Mouse (Mus musculus) ES-Bruce4 (cell line): ENCODE results near the gene Opa3. TPM values are rescaled to one million over a fixed set of nuclear protein-coding genes. Genes with fewer than 3 reads are reported as not detected.
A peak's percentile ranks its signal among the peaks of the same experiment; 100 is the strongest.

Experiments used
- H3K27ac ChIP-seq: 2 replicates; pipeline ENCODE4 v1.5.1; 2012; ENCODE audit warnings: low read length, inconsistent platforms; ENCODE audit not compliant: insufficient read depth
- H3K27me3 ChIP-seq: 2 replicates; pipeline ENCODE4 v1.6.1; 2012; ENCODE audit warnings: mild to moderate bottlenecking, low read length, inconsistent platforms; ENCODE audit not compliant: control insufficient read depth, poor library complexity, insufficient read depth, severe bottlenecking
- H3K36me3 ChIP-seq: 2 replicates; pipeline ENCODE4 v1.6.1; 2012; ENCODE audit warnings: inconsistent platforms, mild to moderate bottlenecking, low read length, moderate library complexity; ENCODE audit not compliant: control insufficient read depth, poor library complexity, insufficient read depth, severe bottlenecking
- H3K4me1 ChIP-seq: one replicate; pipeline ENCODE4 v1.8.1; 2011; ENCODE audit warnings: low read length; ENCODE audit not compliant: control insufficient read depth, insufficient read depth
- H3K4me3 ChIP-seq: 2 replicates; pipeline ENCODE4 v1.5.1; 2011; ENCODE audit warnings: low read depth, mild to moderate bottlenecking, low read length
- H3K9ac ChIP-seq: 2 replicates; pipeline ENCODE4 v1.6.1; 2012; ENCODE audit warnings: low read depth, mild to moderate bottlenecking, inconsistent platforms; ENCODE audit not compliant: poor library complexity, severe bottlenecking
- H3K9me3 ChIP-seq: replicated peaks from 2 replicates; pipeline ENCODE4 v1.6.1; 2012; ENCODE audit warnings: mild to moderate bottlenecking, low read length, inconsistent platforms; ENCODE audit not compliant: control insufficient read depth, poor library complexity, insufficient read depth, severe bottlenecking
- CTCF ChIP-seq: IDR thresholded peaks from one replicate; pipeline ENCODE4 v1.8.1; 2011; ENCODE audit warnings: low read depth, low read length
- EP300 ChIP-seq: IDR thresholded peaks from 2 replicates; pipeline ENCODE4 v1.6.1; 2011; ENCODE audit warnings: low read depth, low read length; ENCODE audit not compliant: insufficient read depth
- POLR2A ChIP-seq: IDR thresholded peaks from one replicate; pipeline ENCODE4 v1.8.1; 2011; ENCODE audit warnings: low read length; ENCODE audit not compliant: insufficient read depth
- polyA plus RNA-seq: library from polyadenylated mRNA; stranded (reverse); fragments of >200 nt; gene quantifications from 2 replicates; pipeline ENCODE4 v1.2.4, GENCODE M21; 2011; ENCODE audit warnings: low read depth; ENCODE audit not compliant: missing spikeins, insufficient read depth, insufficient read length

Opa3 gene
- 22.3 and 24.8 TPM in 2 replicates for polyA plus RNA-seq

DNA sequence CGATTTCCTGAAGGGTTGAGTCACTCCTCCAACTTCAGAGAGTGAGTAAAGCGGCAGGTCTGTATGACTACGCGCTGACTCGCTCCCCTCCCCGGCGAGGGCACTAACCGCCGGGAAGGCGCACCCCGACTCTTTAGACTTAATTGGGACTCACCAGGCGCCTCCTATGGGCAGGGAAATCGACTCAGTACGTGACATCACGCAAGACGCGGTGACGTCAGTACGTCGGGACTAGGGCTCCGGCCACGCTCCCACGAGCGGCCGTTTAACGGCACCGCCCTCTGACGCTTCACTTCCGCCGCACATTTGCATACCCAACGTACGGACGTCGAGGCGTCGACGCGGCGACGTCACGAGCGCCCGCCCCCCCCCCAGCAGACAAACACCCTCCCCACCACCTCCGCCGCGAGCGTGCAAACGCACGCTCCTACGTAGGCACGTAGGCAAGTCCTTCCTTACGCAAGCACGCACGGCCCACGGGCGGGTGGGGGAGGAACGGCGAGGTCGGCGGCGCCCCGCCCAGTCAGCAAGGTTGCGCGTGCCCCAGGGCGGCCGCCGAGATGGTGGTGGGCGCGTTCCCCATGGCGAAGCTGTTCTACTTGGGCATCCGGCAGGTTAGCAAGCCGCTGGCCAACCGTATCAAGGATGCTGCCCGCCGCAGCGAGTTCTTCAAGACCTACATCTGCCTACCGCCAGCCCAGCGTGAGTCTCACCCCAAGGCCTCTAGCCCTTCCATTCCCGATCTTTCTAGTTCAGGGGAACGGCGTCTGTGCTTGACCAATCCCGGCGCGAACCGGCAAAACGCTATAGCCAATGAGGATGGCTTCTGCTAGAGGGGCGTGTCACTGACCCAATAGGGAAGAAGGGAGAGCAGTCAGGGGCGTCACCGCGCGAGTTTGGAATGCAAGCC, at the start of gene Opa3:
Gene Opa3, plus strand, starts transcription at position 452 of the 910 bp plus-strand sequence.
- Histone ChIP-seq H3K9ac (peak within 1 kb of the TSS; percentile 94), H3K4me3 (peak within 1 kb of the TSS; percentile 97), H3K36me3 (no peaks in the 10 kb centered on the region), H3K27me3 (no peaks in the 10 kb centered on the region), H3K4me1 (no peaks in the 10 kb centered on the region), H3K27ac (peak within 1 kb of the TSS; percentile 87), H3K9me3 (no peaks in the 10 kb centered on the region)
- TF ChIP-seq EP300 (peak; percentile 54; the same call in 1 of the 2 replicates), CTCF (peak; percentile 19), POLR2A (peak; percentile 85)

GRCm38 (mm10) chr7:19178443-19179092, 49.6 kb upstream of the Opa3 start:
- Histone ChIP-seq H3K27ac (no peak overlapping the region), H3K4me1 (no peaks in the 10 kb centered on the region), H3K36me3 (no peaks in the 10 kb centered on the region), H3K9me3 (no peaks in the 10 kb centered on the region), H3K4me3 (peak overlapping the region; percentile 44), H3K27me3 (no peaks in the 10 kb centered on the region), H3K9ac (no peak overlapping the region)
- TF ChIP-seq CTCF (peak; percentile 78), POLR2A (no peak), EP300 (no peak)

DNA sequence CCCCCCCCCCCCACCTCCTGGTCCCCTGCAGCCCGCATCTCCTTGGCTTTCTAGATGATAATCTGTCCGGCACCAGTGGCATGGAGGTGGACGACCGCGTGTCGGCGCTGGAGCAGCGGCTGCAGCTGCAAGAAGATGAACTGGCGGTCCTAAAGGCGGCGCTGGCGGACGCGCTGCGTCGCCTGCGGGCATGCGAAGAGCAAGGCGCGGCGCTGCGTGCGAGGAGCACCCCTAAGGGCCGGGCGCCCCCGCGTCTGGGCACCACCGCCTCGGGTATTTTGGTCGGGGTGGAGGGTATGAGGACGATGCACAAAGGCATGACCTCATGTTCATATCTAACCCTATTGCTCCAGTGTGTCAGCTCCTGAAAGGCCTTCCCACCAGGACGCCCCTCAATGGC, 49.0 kb upstream of the Opa3 start:
- no peaks in the 10 kb centered on the region for H3K9me3 ChIP-seq
- TF ChIP-seq EP300 (peak; percentile 69; the same call in 1 of the 2 replicates), CTCF (peak; percentile 94), POLR2A (no peak)
- H3K27ac ChIP-seq, result no peak overlapping the region
- peak overlapping the region; percentile 46 for H3K4me3 ChIP-seq
- peak overlapping the region; percentile 19 for H3K9ac ChIP-seq
- H3K27me3 ChIP-seq, result no peaks in the 10 kb centered on the region
- no peaks in the 10 kb centered on the region for H3K4me1 ChIP-seq
- no peaks in the 10 kb centered on the region for H3K36me3 ChIP-seq

DNA sequence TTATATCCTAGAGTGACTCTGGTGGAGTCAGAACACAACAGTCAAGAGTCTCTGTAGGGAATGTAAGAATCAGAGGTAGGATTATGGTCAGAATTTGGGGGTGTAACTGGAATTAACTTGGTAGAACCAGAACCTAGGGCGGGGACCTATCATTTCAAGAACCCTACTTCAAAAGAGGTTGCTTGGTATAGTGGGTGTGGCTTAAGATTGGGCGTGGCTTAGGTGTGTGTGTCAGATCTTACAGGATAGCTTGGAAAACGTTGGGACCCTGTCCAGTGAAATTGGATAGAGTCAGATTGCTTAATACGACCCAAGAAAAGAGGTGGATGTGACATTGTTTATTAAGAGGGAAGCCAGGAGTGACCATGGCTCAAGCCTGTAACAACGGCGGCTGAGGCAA, 48.2 kb upstream of the Opa3 start:
- H3K4me3 ChIP-seq, result 0 out of 2 replicates have a peak overlapping the region, but pooled peaks have one; percentile 46
- no peaks in the 10 kb centered on the region for H3K9me3 ChIP-seq
- TF ChIP-seq POLR2A (no peak), CTCF (no peak), EP300 (no peak)
- no peaks in the 10 kb centered on the region for H3K4me1 ChIP-seq
- peak overlapping the region; percentile 19; the same call in 1 of the 2 replicates for H3K9ac ChIP-seq
- no peaks in the 10 kb centered on the region for H3K36me3 ChIP-seq
- H3K27ac ChIP-seq, result no peak overlapping the region
- H3K27me3 ChIP-seq, result no peaks in the 10 kb centered on the region

DNA sequence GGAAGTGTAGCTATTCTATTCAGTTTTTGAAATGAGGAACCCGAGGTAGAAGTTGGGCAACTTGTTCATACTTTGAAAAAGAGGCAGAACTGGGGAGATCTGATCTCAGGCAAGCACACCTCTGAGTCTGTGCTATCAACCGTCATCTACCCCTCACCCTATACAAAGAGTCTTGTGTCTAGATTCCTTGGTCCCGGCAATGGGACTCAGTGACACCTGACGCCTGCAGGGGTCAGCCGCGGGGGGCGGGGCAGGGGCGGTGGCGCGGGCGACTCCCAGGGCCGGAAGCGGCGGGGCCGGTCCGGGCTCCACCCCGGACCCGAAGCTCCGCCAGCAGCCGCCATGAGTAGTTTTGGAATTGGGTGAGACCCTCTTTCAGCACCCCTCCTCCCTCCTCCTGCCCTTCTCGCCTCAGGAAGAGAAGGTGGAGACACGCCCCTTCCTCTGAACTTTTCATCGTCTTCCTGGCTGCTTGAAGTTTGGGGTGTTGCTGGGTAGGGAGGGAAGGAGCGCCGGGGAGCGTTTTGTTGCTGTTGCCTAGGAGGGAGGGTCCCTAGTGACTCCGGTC, 47.2 kb upstream of the Opa3 start:
- TF ChIP-seq CTCF (no peak), POLR2A (peak; percentile 19), EP300 (0 out of 2 replicates have a peak, but pooled peaks have one; percentile 37)
- Histone ChIP-seq H3K4me1 (no peaks in the 10 kb centered on the region), H3K27me3 (no peaks in the 10 kb centered on the region), H3K9me3 (no peaks in the 10 kb centered on the region), H3K36me3 (no peaks in the 10 kb centered on the region), H3K9ac (peak overlapping the region; percentile 43), H3K27ac (peak overlapping the region; percentile 23; the same call in 1 of the 2 replicates), H3K4me3 (peak overlapping the region; percentile 96)
